Mouse (Mus musculus): ENCODE data around the gene Nckap5l.

DNA sequence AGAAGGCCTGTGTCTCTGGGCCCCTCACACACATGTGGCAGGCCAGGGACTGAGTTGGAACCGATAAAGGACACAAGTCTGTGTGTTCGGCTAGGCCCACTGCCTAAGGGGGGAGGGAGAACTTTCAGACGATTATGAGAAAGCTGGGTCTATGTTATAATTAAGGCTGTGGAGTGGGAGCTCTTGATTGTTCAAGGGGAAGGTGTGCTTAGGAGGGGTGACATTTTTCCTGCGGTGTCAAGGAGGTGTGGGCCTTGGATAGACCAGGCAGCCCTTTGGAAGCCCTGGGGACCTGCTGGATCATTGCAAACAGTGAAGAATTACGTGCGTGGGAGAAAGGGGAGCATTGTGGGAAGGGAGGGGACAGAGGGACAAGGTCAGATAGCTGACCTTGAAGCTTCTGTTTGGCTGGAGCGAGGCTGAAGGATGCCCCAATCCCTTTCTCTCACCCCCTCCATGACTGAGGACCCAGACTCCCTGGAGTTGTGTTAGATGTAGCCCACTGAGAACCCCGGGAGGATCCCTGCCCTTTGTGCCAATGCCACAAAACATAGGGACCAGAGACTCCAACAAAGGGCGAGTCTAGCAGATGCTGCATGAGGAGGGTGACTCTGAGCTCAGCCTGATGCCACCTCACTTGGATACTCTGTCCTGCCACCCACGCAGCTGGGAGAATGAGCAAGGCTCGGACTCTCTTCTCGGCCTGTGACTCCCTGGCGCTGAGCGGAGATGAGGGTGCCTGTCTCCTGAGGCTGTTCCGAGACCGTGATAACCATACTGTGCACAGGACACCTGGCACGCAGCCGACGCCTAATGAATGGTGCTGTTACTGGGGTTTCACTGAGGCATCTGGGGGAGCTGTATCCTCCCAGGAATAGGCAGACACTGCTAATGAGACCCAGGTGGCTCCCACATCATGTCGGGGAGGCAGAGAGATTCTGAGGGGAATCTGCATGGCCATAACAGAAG, 44.0 kb upstream of the Nckap5l start:
- TF ChIP-seq CTCF (IDR thresholded peaks at IDR 0.05; ENCODE audit: control insufficient read depth, insufficient read depth, insufficient replicate concordance, low read depth, low read length): no peak
- TF ChIP-seq POLR2A (IDR thresholded peaks at IDR 0.05; ENCODE audit: control insufficient read depth, low read depth, low read length): no peak
